Mouse (Mus musculus): ENCODE data around the gene Manba. TPM values are rescaled to one million over a fixed set of nuclear protein-coding genes. Genes with fewer than 3 reads are reported as not detected.

Manba gene
- polyA plus RNA-seq, 1 experiment, result 4.8 TPM

DNA sequence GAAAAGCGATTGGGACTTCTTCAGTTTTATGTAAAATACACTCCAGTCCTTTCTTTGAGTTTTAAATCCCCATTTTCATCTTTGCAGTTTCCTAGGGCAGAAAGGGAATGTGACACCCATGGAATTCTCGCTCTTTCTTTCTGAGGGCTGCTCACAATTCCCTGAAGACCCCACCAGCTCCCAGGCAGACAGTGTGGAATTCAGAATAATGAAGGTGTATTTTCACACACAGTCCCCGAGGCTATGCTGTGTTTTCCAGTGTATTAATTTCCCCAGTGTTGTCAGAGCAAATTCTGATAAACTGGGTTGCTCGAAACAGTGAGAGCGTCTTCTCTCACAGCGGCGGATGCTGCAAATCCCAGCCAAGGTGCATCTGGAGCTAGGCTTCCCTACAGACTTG, 44.3 kb downstream of the Manba start:
- no peak overlapping the region for H3K4me2 ChIP-seq (ENCODE audit: low read depth)
- H3K4me3 ChIP-seq, result no peak overlapping the region
- TF ChIP-seq MAX (IDR thresholded peaks at IDR 0.05; ENCODE audit: low read depth) (no peak), SRF (IDR thresholded peaks at IDR 0.05; ENCODE audit: control insufficient read depth, insufficient read length, low read depth) (no peak), REST (IDR thresholded peaks at IDR 0.05; ENCODE audit: insufficient read depth, insufficient read length) (no peak), USF1 (IDR thresholded peaks at IDR 0.05; ENCODE audit: low read depth) (no peak), CEBPB (IDR thresholded peaks at IDR 0.05; ENCODE audit: insufficient read depth, poor library complexity, severe bottlenecking) (no peak), TCF3 (IDR thresholded peaks at IDR 0.05; ENCODE audit: insufficient read length, low read depth) (no peak), MYOG (IDR thresholded peaks at IDR 0.05; ENCODE audit: control insufficient read depth in 1 of 3, insufficient read depth in 1 of 3, insufficient read length in 2 of 3, low read depth in 2 of 3) (no peak), MYOD1 (IDR thresholded peaks at IDR 0.05; ENCODE audit: control insufficient read depth in 1 of 3, insufficient read length in 2 of 3, low read depth in 2 of 3) (no peak), E2F4 (IDR thresholded peaks at IDR 0.05; ENCODE audit: insufficient read depth) (no peak), POLR2A (IDR thresholded peaks at IDR 0.05; ENCODE audit: insufficient read length, low read depth) (no peak), POLR2AphosphoS2 (IDR thresholded peaks at IDR 0.05; ENCODE audit: insufficient read length, low read depth) (no peak), TCF12 (IDR thresholded peaks at IDR 0.05; ENCODE audit: insufficient read depth, poor library complexity, severe bottlenecking) (no peak)
- no peaks in the 10 kb centered on the region for H3K36me3 ChIP-seq (ENCODE audit: control insufficient read depth, insufficient read depth)
- H3K27me3 ChIP-seq (ENCODE audit: control insufficient read depth, insufficient read depth, insufficient read length), result no peaks in the 10 kb centered on the region
- no peak overlapping the region for H3ac ChIP-seq (ENCODE audit: control insufficient read depth, insufficient read length)
- H3K79me2 ChIP-seq (ENCODE audit: control insufficient read depth, insufficient read depth), result no peaks in the 10 kb centered on the region

DNA sequence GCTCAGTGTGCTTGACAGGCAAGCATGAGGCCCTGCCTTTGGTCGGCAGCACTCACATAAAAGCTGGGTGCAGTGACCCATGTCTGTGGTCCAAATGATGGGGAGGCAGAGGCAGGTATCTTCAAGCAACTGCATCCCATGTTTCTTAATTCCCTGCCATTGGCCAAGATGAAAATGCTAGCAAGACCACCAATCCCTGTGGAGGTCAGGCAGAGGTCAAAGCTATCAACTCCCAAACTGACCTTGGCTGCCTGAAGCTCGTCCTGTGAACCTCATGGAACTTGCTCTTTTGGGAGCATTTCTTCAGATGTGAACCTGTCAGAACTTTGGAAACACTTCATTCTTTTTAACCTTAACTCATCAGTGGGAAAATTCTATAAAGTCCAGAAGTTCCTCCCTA, 46.4 kb downstream of the Manba start:
- H3K4me3 ChIP-seq, result no peak overlapping the region
- no peak overlapping the region for H3K4me2 ChIP-seq (ENCODE audit: low read depth)
- no peaks in the 10 kb centered on the region for H3K79me2 ChIP-seq (ENCODE audit: control insufficient read depth, insufficient read depth)
- no peaks in the 10 kb centered on the region for H3K36me3 ChIP-seq (ENCODE audit: control insufficient read depth, insufficient read depth)
- H3K27me3 ChIP-seq (ENCODE audit: control insufficient read depth, insufficient read depth, insufficient read length), result no peaks in the 10 kb centered on the region
- no peak overlapping the region for H3ac ChIP-seq (ENCODE audit: control insufficient read depth, insufficient read length)
- no peak for TF ChIP-seq USF1 (IDR thresholded peaks at IDR 0.05; ENCODE audit: low read depth)

DNA sequence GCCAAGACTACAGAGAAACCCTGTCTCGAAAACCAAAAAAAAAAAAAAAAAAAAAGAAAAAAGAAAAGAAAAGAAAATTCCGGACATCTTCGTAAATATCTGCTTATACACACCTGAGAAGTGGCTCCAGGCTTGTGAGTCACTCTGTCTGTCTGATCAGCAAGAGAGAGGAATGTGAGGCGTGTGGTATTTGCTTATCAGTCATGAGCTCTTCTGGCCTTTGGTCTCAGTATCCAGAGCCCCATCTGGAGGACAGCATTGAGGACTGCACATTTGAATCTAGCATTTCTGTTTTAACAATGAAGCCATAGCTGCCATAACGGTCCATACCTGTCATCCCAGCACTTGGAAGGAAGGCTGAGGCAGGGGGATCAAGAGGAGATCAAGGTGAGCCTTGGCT, 48.7 kb downstream of the Manba start:
- TF ChIP-seq MYOG (IDR thresholded peaks at IDR 0.05; ENCODE audit: control insufficient read depth in 1 of 3, insufficient read depth in 1 of 3, insufficient read length in 2 of 3, low read depth in 2 of 3) (no peak), USF1 (IDR thresholded peaks at IDR 0.05; ENCODE audit: low read depth) (no peak), REST (IDR thresholded peaks at IDR 0.05; ENCODE audit: insufficient read depth, insufficient read length) (no peak), E2F4 (IDR thresholded peaks at IDR 0.05; ENCODE audit: insufficient read depth) (no peak), SRF (IDR thresholded peaks at IDR 0.05; ENCODE audit: control insufficient read depth, insufficient read length, low read depth) (no peak), POLR2A (IDR thresholded peaks at IDR 0.05; ENCODE audit: insufficient read length, low read depth) (no peak), CEBPB (IDR thresholded peaks at IDR 0.05; ENCODE audit: insufficient read depth, poor library complexity, severe bottlenecking) (no peak), POLR2AphosphoS2 (IDR thresholded peaks at IDR 0.05; ENCODE audit: insufficient read length, low read depth) (no peak)

DNA sequence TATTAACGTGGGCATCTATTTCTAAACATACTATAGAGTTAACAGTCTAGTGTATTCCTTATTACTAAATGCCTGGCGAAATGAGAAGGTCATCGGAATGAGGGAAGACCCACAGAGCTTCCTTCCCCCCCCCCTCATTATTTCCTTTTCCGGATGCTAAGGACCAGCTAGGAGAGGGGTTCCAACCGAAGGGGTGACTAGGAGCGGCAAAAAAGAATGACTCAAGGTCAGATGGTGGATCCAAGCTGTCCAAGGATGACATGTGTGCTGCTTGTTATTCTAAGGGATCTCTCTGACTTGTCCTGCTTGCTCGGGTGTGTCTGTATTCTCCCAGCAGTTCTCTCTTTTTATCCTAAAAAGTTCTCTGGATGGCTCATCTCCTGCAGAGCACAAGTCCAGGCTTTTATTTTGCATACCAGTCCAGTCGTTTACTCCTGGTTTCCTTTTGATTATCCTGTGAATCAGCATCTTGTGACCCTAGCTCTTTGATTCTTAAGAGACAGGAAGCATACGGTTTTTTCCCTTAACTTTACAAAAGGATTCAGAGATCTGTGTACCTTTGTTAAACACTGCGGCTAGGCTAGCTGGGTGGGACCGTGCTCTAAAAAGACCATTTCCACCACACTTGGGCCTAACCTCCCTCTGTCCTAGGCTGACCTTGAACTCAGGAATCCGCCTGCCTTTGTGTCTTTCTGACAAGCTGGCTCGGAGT, 61.0 kb downstream of the Manba start:
- Histone ChIP-seq H3K36me3 (ENCODE audit: control insufficient read depth, insufficient read depth) (no peaks in the 10 kb centered on the region), H3K79me2 (ENCODE audit: control insufficient read depth, insufficient read depth) (no peaks in the 10 kb centered on the region), H3ac (ENCODE audit: control insufficient read depth, insufficient read length) (no peak overlapping the region), H3K27me3 (ENCODE audit: control insufficient read depth, insufficient read depth, insufficient read length) (no peaks in the 10 kb centered on the region), H3K4me2 (ENCODE audit: low read depth) (no peak overlapping the region), H3K4me3 (no peak overlapping the region)
- TF ChIP-seq MYOG (IDR thresholded peaks at IDR 0.05; ENCODE audit: control insufficient read depth in 1 of 3, insufficient read depth in 1 of 3, insufficient read length in 2 of 3, low read depth in 2 of 3), result no peak

More for the DNA sequence above, 48.7 kb downstream of the Manba start:
- no peaks in the 10 kb centered on the region for H3K27me3 ChIP-seq (ENCODE audit: control insufficient read depth, insufficient read depth, insufficient read length)
- H3K4me3 ChIP-seq, result no peak overlapping the region
- no peak overlapping the region for H3K4me2 ChIP-seq (ENCODE audit: low read depth)
- H3K36me3 ChIP-seq (ENCODE audit: control insufficient read depth, insufficient read depth), result no peaks in the 10 kb centered on the region
- no peak overlapping the region for H3ac ChIP-seq (ENCODE audit: control insufficient read depth, insufficient read length)
- no peaks in the 10 kb centered on the region for H3K79me2 ChIP-seq (ENCODE audit: control insufficient read depth, insufficient read depth)

DNA sequence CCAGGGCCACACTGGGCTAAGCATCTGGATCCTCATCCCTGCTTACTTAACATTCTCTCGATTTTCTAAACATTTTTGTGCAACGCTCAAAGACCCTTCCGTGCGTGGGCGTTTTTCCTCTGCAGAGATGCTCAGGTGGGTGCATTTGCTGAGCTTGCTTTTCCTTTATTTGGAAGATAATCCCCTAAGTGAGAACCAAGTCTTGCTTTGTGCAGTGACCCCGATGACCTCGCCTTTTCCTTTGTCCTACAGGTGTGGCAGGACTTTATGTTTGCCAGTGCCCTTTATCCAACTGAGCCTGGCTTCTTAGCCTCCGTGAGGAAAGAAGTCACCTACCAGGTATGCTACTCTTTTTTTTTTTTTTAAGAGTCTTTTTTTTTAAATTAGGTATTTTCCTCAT, 61.9 kb downstream of the Manba start:
- Histone ChIP-seq H3K4me3 (no peak overlapping the region), H3K79me2 (ENCODE audit: control insufficient read depth, insufficient read depth) (no peaks in the 10 kb centered on the region), H3K4me2 (ENCODE audit: low read depth) (no peak overlapping the region), H3K36me3 (ENCODE audit: control insufficient read depth, insufficient read depth) (no peaks in the 10 kb centered on the region), H3K27me3 (ENCODE audit: control insufficient read depth, insufficient read depth, insufficient read length) (no peaks in the 10 kb centered on the region), H3ac (ENCODE audit: control insufficient read depth, insufficient read length) (no peak overlapping the region)
- no peak for TF ChIP-seq MYOG (IDR thresholded peaks at IDR 0.05; ENCODE audit: control insufficient read depth in 1 of 3, insufficient read depth in 1 of 3, insufficient read length in 2 of 3, low read depth in 2 of 3)
- TF ChIP-seq MAX (IDR thresholded peaks at IDR 0.05; ENCODE audit: low read depth), result no peak
- TF ChIP-seq POLR2AphosphoS2 (IDR thresholded peaks at IDR 0.05; ENCODE audit: insufficient read length, low read depth), result no peak

DNA sequence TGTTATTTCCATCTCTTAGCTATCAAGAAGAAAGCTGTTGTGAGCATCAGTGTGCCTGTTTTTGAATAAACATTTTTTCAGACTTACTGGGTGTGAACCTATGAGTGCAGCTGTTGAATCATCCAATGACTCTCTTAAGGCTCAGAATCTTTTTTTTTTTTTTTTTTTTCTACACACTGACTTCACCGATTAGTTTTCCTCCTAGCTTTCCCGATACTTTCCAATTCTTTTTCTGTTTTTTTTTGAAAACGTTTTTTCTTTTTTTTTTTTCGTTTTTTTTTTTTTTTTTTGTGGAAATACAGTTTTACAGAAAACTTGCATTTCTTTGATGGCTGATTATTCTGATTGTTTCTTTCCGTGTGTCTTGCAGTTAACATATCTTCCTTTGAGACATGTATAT, 67.5 kb downstream of the Manba start:
- Histone ChIP-seq H3K79me2 (ENCODE audit: control insufficient read depth, insufficient read depth) (no peaks in the 10 kb centered on the region), H3K27me3 (ENCODE audit: control insufficient read depth, insufficient read depth, insufficient read length) (no peaks in the 10 kb centered on the region), H3K4me2 (ENCODE audit: low read depth) (no peak overlapping the region), H3ac (ENCODE audit: control insufficient read depth, insufficient read length) (no peak overlapping the region), H3K4me3 (no peak overlapping the region), H3K36me3 (ENCODE audit: control insufficient read depth, insufficient read depth) (no peaks in the 10 kb centered on the region)
- TF ChIP-seq TCF3 (IDR thresholded peaks at IDR 0.05; ENCODE audit: insufficient read length, low read depth) (no peak), REST (IDR thresholded peaks at IDR 0.05; ENCODE audit: insufficient read depth, insufficient read length) (no peak), POLR2AphosphoS2 (IDR thresholded peaks at IDR 0.05; ENCODE audit: insufficient read length, low read depth) (no peak), SRF (IDR thresholded peaks at IDR 0.05; ENCODE audit: control insufficient read depth, insufficient read length, low read depth) (no peak), MAX (IDR thresholded peaks at IDR 0.05; ENCODE audit: low read depth) (no peak), MYOG (IDR thresholded peaks at IDR 0.05; ENCODE audit: control insufficient read depth in 1 of 3, insufficient read depth in 1 of 3, insufficient read length in 2 of 3, low read depth in 2 of 3) (no peak), E2F4 (IDR thresholded peaks at IDR 0.05; ENCODE audit: insufficient read depth) (no peak), MYOD1 (IDR thresholded peaks at IDR 0.05; ENCODE audit: control insufficient read depth in 1 of 3, insufficient read length in 2 of 3, low read depth in 2 of 3) (no peak), CEBPB (IDR thresholded peaks at IDR 0.05; ENCODE audit: insufficient read depth, poor library complexity, severe bottlenecking) (no peak), TCF12 (IDR thresholded peaks at IDR 0.05; ENCODE audit: insufficient read depth, poor library complexity, severe bottlenecking) (no peak), POLR2A (IDR thresholded peaks at IDR 0.05; ENCODE audit: insufficient read length, low read depth) (no peak), USF1 (IDR thresholded peaks at IDR 0.05; ENCODE audit: low read depth) (no peak)
